Comparison of ENCODE assay signal across 14 mouse cellular contexts in the genomic region with DNA sequence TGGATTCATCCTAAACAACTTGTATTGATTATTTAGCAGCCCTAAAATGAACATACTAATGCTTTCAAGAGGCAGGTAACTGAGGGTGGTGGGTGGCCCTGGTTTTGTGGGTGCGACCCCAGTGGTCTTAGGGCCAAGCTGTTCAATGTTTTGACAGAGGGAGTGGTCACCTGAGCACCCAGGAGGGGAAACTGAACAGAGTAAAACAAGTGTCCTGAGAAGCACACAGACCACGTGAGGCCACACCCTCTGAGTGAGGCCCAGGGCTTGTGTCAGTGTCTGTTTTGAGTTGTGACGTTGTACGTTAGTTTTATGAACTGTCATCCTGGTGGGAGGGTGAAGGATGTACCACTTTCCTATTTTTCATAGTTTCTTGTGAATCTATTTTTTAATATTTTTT.
"Had no signal": no experiment of that assay in that cellular context is flagged by ENCODE, and none has a peak within 500 bp of the region (broad histone marks: within the 10 kb centered on the region; RNA-seq: fewer than 3 reads in every experiment).

No protein-coding gene starts in this region.

- DNase-seq: right cerebral cortex, adult 18-20 months; right cerebral cortex, postnatal 14 days; right cerebral cortex, postnatal 25 days; right cerebral cortex, postnatal 4 days; spleen, adult 18-20 months; thymus, adult 18-20 months; thymus, adult 2 months; thymus, postnatal 14 days; thymus, postnatal 25 days; thymus, postnatal 36 days; thymus, postnatal 4 days had no signal

- H3K36me3 ChIP-seq: stomach, embryonic 15.5 days had no signal

- H3K9me3 ChIP-seq: neural tube, embryonic 15.5 days; stomach, embryonic 15.5 days had no signal

- H3K9ac ChIP-seq: neural tube, embryonic 15.5 days; stomach, embryonic 15.5 days had no signal

- H3K27ac ChIP-seq: neural tube, embryonic 15.5 days; stomach, embryonic 15.5 days; stomach, postnatal 0 days had no signal

- H3K27me3 ChIP-seq: neural tube, embryonic 15.5 days; stomach, embryonic 15.5 days had no signal

- H3K4me2 ChIP-seq: neural tube, embryonic 15.5 days; stomach, embryonic 15.5 days had no signal

- H3K4me1 ChIP-seq: neural tube, embryonic 15.5 days; stomach, embryonic 15.5 days had no signal

- H3K4me3 ChIP-seq: neural tube, embryonic 15.5 days; stomach, embryonic 15.5 days had no signal
